ENCODE assay signal across 17 mouse cellular contexts in genomic region chr4:114485996-114486395, GRCm38 (mm10).
"Had no signal": no experiment of that assay in that cellular context is flagged by ENCODE, and none has a peak within 500 bp of the region (broad histone marks: within the 10 kb centered on the region; RNA-seq: fewer than 3 reads in every experiment).

No protein-coding gene starts in this region.

- H3K9ac ChIP-seq: lung, embryonic 14.5 days; midbrain, embryonic 12.5 days; neural tube, embryonic 13.5 days; neural tube, embryonic 15.5 days had no signal

- H3K36me3 ChIP-seq: midbrain, embryonic 10.5 days; midbrain, embryonic 12.5 days; neural tube, embryonic 13.5 days; neural tube, embryonic 15.5 days had no signal

- H3K27me3 ChIP-seq: midbrain, embryonic 12.5 days; neural tube, embryonic 13.5 days; neural tube, embryonic 15.5 days had no signal

- H3K4me3 ChIP-seq: midbrain, embryonic 10.5 days; midbrain, embryonic 12.5 days; myocyte; neural tube, embryonic 13.5 days; neural tube, embryonic 15.5 days had no signal

- H3K4me2 ChIP-seq: lung, embryonic 14.5 days; midbrain, embryonic 12.5 days; neural tube, embryonic 13.5 days; neural tube, embryonic 15.5 days had no signal

- H3K27ac ChIP-seq: midbrain, embryonic 10.5 days; midbrain, embryonic 12.5 days; neural tube, embryonic 15.5 days had no signal

- H3K9me3 ChIP-seq: midbrain, embryonic 10.5 days; midbrain, embryonic 12.5 days; neural tube, embryonic 13.5 days; neural tube, embryonic 15.5 days had no signal

- DNase-seq: lung, embryonic 14.5 days; lung, postnatal 10 days; lung, postnatal 4 days; midbrain, embryonic 14.5 days; retina, postnatal 1 day; right cerebral cortex, adult 18-20 months; right cerebral cortex, postnatal 25 days; right cerebral cortex, postnatal 4 days; spleen, adult 18-20 months; thymus, adult 18-20 months; thymus, postnatal 14 days; thymus, postnatal 36 days had no signal
